Mouse (Mus musculus): Measurements from ENCODE around the gene Adgrl3.

The Adgrl3 gene

GRCm38 (mm10) chr5:81832679-81833078 lies 812.7 kb downstream of the Adgrl3 start:
- DNase-seq (ENCODE audit: low read depth, low spot score), result no peak

DNA sequence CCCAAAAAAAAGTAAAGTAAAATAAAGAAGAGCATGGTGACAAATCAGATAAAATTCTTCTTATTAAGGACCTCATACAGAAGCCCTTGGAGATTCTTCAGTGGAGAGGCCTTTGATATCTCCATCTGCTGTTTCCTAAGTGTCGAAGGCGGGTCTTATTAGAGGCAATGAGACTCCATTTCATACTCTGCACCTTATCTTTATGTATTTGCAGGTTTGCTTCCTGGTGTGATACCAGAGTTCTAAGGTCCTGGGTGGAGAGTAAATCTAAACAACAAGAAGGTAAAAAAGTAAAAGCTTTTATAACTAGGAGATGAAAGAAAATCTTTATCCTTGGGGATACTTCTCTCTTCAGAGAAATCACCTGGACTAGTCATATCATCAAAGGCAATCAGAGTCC lies 817.9 kb downstream of the Adgrl3 start:
- DNase-seq (ENCODE audit: low read depth, low spot score), result no peak

DNA sequence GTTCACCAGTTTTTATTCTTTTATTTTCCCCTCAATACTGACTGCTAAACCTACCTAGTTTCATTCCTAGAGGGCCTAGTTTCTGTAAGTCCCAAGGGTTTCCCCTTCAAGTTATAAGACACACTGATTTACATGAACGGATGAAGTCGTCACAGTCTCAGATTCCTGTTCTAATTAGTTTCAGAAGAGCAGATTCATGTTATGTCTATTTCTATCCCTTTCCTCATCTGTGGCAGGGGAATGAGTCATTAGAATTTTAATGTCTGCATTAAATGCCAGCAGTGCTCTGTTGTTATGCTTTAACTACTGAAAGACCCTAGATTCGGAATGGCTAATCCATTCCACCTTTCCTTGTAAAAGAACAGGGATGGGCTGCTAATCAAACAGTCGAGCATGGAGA lies 823.9 kb downstream of the Adgrl3 start:
- no peak for DNase-seq (ENCODE audit: low read depth, low spot score)

DNA sequence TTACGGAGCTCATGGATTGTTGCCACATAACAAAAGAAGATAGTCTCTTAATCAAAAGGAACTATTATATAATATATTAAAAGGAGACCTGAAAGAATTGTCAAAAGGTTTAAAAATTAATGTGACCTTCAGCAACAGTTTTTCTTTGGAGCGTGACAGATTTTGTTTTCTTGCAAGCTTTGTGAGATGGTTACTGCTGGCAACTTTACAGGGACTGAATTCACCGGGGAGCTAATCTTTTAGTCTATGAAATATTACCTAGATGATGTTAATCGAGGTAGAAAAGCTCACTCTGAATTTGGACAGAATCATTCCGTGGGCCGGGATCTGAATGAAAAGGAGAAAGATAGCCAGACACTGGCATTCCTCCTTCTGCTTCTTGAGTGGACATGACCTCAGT lies 850.4 kb downstream of the Adgrl3 start:
- DNase-seq (ENCODE audit: low read depth, low spot score), result no peak
